Mouse (Mus musculus) MEL (cell line): ENCODE measurements around the gene Eef2. TPM values are rescaled to one million over a fixed set of nuclear protein-coding genes. Genes with fewer than 3 reads are reported as not detected.
A peak's percentile ranks its signal among the peaks of the same experiment; 100 is the strongest.

Experiments
- DNase-seq: peaks from one replicate; pipeline ENCODE4 v3.0.0; 2011; ENCODE audit warnings: low read depth, low spot score
- H3K27ac ChIP-seq: 2 replicates; pipeline ENCODE4 v1.5.1; 2012; ENCODE audit warnings: low read depth, mild to moderate bottlenecking, control low read depth, low read length, moderate library complexity; ENCODE audit not compliant: control insufficient read depth
- H3K27me3 ChIP-seq, 2 experiments: fragments of 150-350 bp in 1 of 2; sonication (generic) in 1 of 2; 2 replicates each; pipeline ENCODE4 v1.6.1; 2012; ENCODE audit warnings: low read length in 2 of 2, mild to moderate bottlenecking in 2 of 2, improper control_type of control experiment in 1 of 2, moderate library complexity in 1 of 2; ENCODE audit not compliant: insufficient read depth in 2 of 2, control insufficient read depth in 1 of 2
- H3K36me3 ChIP-seq, 2 experiments: 2 replicates each; pipeline ENCODE4 v1.6.1; 2012 to 2014; ENCODE audit warnings: low read length in 2 of 2, improper control_type of control experiment in 1 of 2, inconsistent platforms in 1 of 2, mild to moderate bottlenecking in 1 of 2; ENCODE audit not compliant: insufficient read depth in 2 of 2, control insufficient read depth in 1 of 2
- H3K4me1 ChIP-seq, 2 experiments: fragments of 150-350 bp in 1 of 2; sonication (generic) in 1 of 2; 2 replicates each; pipeline ENCODE4 v1.6.1; 2012; ENCODE audit warnings: low read length in 2 of 2, improper control_type of control experiment in 1 of 2, mild to moderate bottlenecking in 1 of 2; ENCODE audit not compliant: insufficient read depth in 2 of 2, control insufficient read depth in 1 of 2
- H3K4me3 ChIP-seq, 2 experiments: fragments of 150-350 bp in 1 of 2; sonication (generic) in 1 of 2; 2 replicates each; pipeline ENCODE4 v1.5.1; 2012; ENCODE audit warnings: low read depth in 2 of 2, low read length in 2 of 2, mild to moderate bottlenecking in 2 of 2, moderate library complexity in 2 of 2, control low read depth in 1 of 2, improper control_type of control experiment in 1 of 2; ENCODE audit not compliant: control insufficient read depth in 1 of 2, insufficient read depth in 1 of 2
- H3K79me2 ChIP-seq: 2 replicates; pipeline ENCODE4 v1.6.1; 2012; ENCODE audit warnings: mild to moderate bottlenecking, low read length, moderate library complexity; ENCODE audit not compliant: control insufficient read depth, poor library complexity, insufficient read depth
- H3K9ac ChIP-seq: 2 replicates; pipeline ENCODE4 v1.6.1; 2012; ENCODE audit warnings: low read depth, mild to moderate bottlenecking, control low read depth, low read length, moderate library complexity; ENCODE audit not compliant: control insufficient read depth, poor library complexity, severe bottlenecking
- H3K9me3 ChIP-seq: fragments of 150-350 bp; sonication (generic); replicated peaks from 2 replicates; pipeline ENCODE4 v1.6.1; 2012; ENCODE audit warnings: mild to moderate bottlenecking, low read length, improper control_type of control experiment, moderate library complexity; ENCODE audit not compliant: insufficient read depth
- BHLHE40 ChIP-seq: IDR thresholded peaks from 2 replicates; pipeline ENCODE4 v1.6.1; 2012; ENCODE audit warnings: low read depth, mild to moderate bottlenecking, inconsistent platforms, low read length, improper control_type of control experiment, borderline replicate concordance
- CHD1 ChIP-seq: IDR thresholded peaks from 2 replicates; pipeline ENCODE4 v1.6.1; 2012; ENCODE audit warnings: low read depth, mild to moderate bottlenecking, inconsistent platforms, low read length, improper control_type of control experiment
- CTCF ChIP-seq, 3 experiments: IDR thresholded peaks in 2 of 3; conservative IDR thresholded peaks in 1 of 3; 2 replicates each; pipeline ENCODE4 v1.5.1; 2011 to 2012; ENCODE audit warnings: low read length in 3 of 3, low read depth in 2 of 3, mild to moderate bottlenecking in 2 of 3, improper control_type of control experiment in 1 of 3, inconsistent platforms in 1 of 3, mixed read lengths in 1 of 3, moderate library complexity in 1 of 3; ENCODE audit not compliant: control insufficient read depth in 1 of 3, insufficient read depth in 1 of 3, poor library complexity in 1 of 3, severe bottlenecking in 1 of 3
- E2F4 ChIP-seq: IDR thresholded peaks from 2 replicates; pipeline ENCODE4 v1.6.1; 2011; ENCODE audit warnings: low read depth, low read length, improper control_type of control experiment, borderline replicate concordance
- ELF1 ChIP-seq: IDR thresholded peaks from 2 replicates; pipeline ENCODE4 v1.6.1; 2014; ENCODE audit warnings: low read depth, mild to moderate bottlenecking, inconsistent platforms, low read length, improper control_type of control experiment, moderate library complexity
- EP300 ChIP-seq, 2 experiments: IDR thresholded peaks; 2 replicates each; pipeline ENCODE4 v1.6.1; 2011; ENCODE audit warnings: improper control_type of control experiment in 2 of 2, low read length in 2 of 2, low read depth in 1 of 2, mild to moderate bottlenecking in 1 of 2
- ETS1 ChIP-seq: IDR thresholded peaks from 2 replicates; pipeline ENCODE4 v1.6.1; 2012; ENCODE audit warnings: low read depth, mild to moderate bottlenecking, inconsistent platforms, low read length, improper control_type of control experiment, moderate library complexity
- GATA1 ChIP-seq: IDR thresholded peaks from 2 replicates; pipeline ENCODE4 v1.6.1; 2011; ENCODE audit warnings: low read depth, low read length, improper control_type of control experiment
- JUND ChIP-seq: IDR thresholded peaks from 2 replicates; pipeline ENCODE4 v1.6.1; 2011; ENCODE audit warnings: low read depth, mild to moderate bottlenecking, improper control_type of control experiment, low read length
- MAFK ChIP-seq: IDR thresholded peaks from 2 replicates; pipeline ENCODE4 v1.6.1; 2011; ENCODE audit warnings: low read depth, mild to moderate bottlenecking, low read length, improper control_type of control experiment, borderline replicate concordance
- MAX ChIP-seq: IDR thresholded peaks from 2 replicates; pipeline ENCODE4 v1.6.1; 2011; ENCODE audit warnings: low read length, improper control_type of control experiment
- MEF2A ChIP-seq: IDR thresholded peaks from 2 replicates; pipeline ENCODE4 v1.6.1; 2014; ENCODE audit warnings: low read depth, mild to moderate bottlenecking, inconsistent platforms, low read length, improper control_type of control experiment; ENCODE audit not compliant: poor library complexity, insufficient replicate concordance, severe bottlenecking; ENCODE audit errors: extremely low read depth
- MXI1 ChIP-seq: IDR thresholded peaks from 2 replicates; pipeline ENCODE4 v1.6.1; 2011; ENCODE audit warnings: mild to moderate bottlenecking, low read depth, low read length, improper control_type of control experiment
- NRF1 ChIP-seq: IDR thresholded peaks from 2 replicates; pipeline ENCODE4 v1.6.1; 2014; ENCODE audit warnings: low read depth, mild to moderate bottlenecking, inconsistent platforms, low read length, improper control_type of control experiment, moderate library complexity; ENCODE audit not compliant: poor library complexity, insufficient read depth, severe bottlenecking
- POLR2A ChIP-seq, 2 experiments: IDR thresholded peaks; 2 replicates each; pipeline ENCODE4 v1.6.1; 2011 to 2012; ENCODE audit warnings: low read length in 2 of 2, mild to moderate bottlenecking in 2 of 2, control low read depth in 1 of 2, improper control_type of control experiment in 1 of 2, low read depth in 1 of 2, moderate library complexity in 1 of 2; ENCODE audit not compliant: control insufficient read depth in 1 of 2, insufficient read depth in 1 of 2, poor library complexity in 1 of 2
- POLR2AphosphoS5 ChIP-seq: IDR thresholded peaks from 2 replicates; pipeline ENCODE4 v1.6.1; 2012; ENCODE audit warnings: low read depth, borderline replicate concordance, mild to moderate bottlenecking, inconsistent platforms, low read length, moderate library complexity, mixed read lengths
- RCOR1 ChIP-seq: IDR thresholded peaks from 2 replicates; pipeline ENCODE4 v1.6.1; 2012; ENCODE audit warnings: low read depth, mild to moderate bottlenecking, inconsistent platforms, low read length, improper control_type of control experiment
- TBP ChIP-seq: IDR thresholded peaks from 2 replicates; pipeline ENCODE4 v1.8.0; 2011; ENCODE audit warnings: low read depth, low read length, improper control_type of control experiment
- USF1 ChIP-seq: IDR thresholded peaks from 2 replicates; pipeline ENCODE4 v1.6.1; 2014; ENCODE audit warnings: low read depth, mild to moderate bottlenecking, inconsistent platforms, low read length, improper control_type of control experiment, moderate library complexity
- USF2 ChIP-seq, 2 experiments: IDR thresholded peaks; 2 replicates each; pipeline ENCODE4 v1.6.1; 2011 to 2012; ENCODE audit warnings: improper control_type of control experiment in 2 of 2, low read length in 2 of 2, borderline replicate concordance in 1 of 2, inconsistent platforms in 1 of 2, low read depth in 1 of 2, mild to moderate bottlenecking in 1 of 2; ENCODE audit not compliant: insufficient read depth in 1 of 2
- ZKSCAN1 ChIP-seq: IDR thresholded peaks from 2 replicates; pipeline ENCODE4 v1.6.1; 2012; ENCODE audit warnings: low read depth, mild to moderate bottlenecking, inconsistent platforms, low read length, improper control_type of control experiment, moderate library complexity
- ZMIZ1 ChIP-seq: IDR thresholded peaks from 2 replicates; pipeline ENCODE4 v1.6.1; 2012; ENCODE audit warnings: low read depth, mild to moderate bottlenecking, inconsistent platforms, low read length, improper control_type of control experiment, moderate library complexity
- polyA plus RNA-seq, 2 experiments: library from polyadenylated mRNA; stranded (reverse) in 1 of 2; unstranded in 1 of 2; fragments of >175 nt in 1 of 2; fragments of >200 nt in 1 of 2; gene quantifications; 2 replicates each; pipeline versions ENCODE4 v1.2.1 to v1.2.4; 2012; ENCODE audit warnings: low replicate concordance in 2 of 2, low read depth in 1 of 2; ENCODE audit not compliant: insufficient read length in 2 of 2, insufficient read depth in 1 of 2, missing spikeins in 1 of 2
- total RNA-seq: library from RNA; depleted of rRNA; stranded (reverse); fragments of 300-350 nt; gene quantifications from 2 replicates; pipeline ENCODE4 v1.2.3, GENCODE M21; 2012

Eef2 gene
- total and polyA plus RNA-seq, 3 experiments, result 2,863 to 4,586 (median 3,442) TPM

- DNase-seq, result no peak
- Histone ChIP-seq H3K27ac (no peak overlapping the region), H3K9me3 (no peaks in the 10 kb centered on the region), H3K4me3 (peak overlapping the region; percentile 85 to 88), H3K9ac (peak overlapping the region; percentile 96), H3K36me3 (peaks cover 0 to 11% of the 10 kb centered on the region in 2 experiments; a peak in 3 of 4 replicates), H3K27me3 (no peaks in the 10 kb centered on the region), H3K79me2 (peaks cover 72% of the 10 kb centered on the region), H3K4me1 (peaks cover 2 to 13% of the 10 kb centered on the region in 2 experiments; a peak in 3 of 4 replicates)
- no peak for TF ChIP-seq MAX
- no peak for TF ChIP-seq E2F4
- no peak for TF ChIP-seq USF1
- no peak for TF ChIP-seq BHLHE40
- no peak for TF ChIP-seq MAFK
- TF ChIP-seq RCOR1, result no peak
- 0 out of 4 replicates have a peak, but pooled peaks of 1 of the 2 experiments have one; percentile 8 for TF ChIP-seq POLR2A (IDR thresholded peaks at IDR 0.05; ENCODE audit: control insufficient read depth in 1 of 2, insufficient read depth in 1 of 2, low read depth in 1 of 2, low read length in 2 of 2, poor library complexity in 1 of 2)
- TF ChIP-seq POLR2AphosphoS5, result no peak
- no peak for TF ChIP-seq CTCF (IDR thresholded peaks at IDR 0.05 in 2 of 3, conservative IDR thresholded peaks at IDR 0.05 in 1 of 3; ENCODE audit: control insufficient read depth in 1 of 3, insufficient read depth in 1 of 3, low read depth in 2 of 3, low read length in 3 of 3, poor library complexity in 1 of 3, severe bottlenecking in 1 of 3)
Measured at GRCm38 (mm10) chr10:81138821-81139528, 37.5 kb upstream of the Eef2 start.

GRCm38 (mm10) chr10:81139529-81139846 is 36.9 kb upstream of the Eef2 start:
- Histone ChIP-seq H3K79me2 (peaks cover 77% of the 10 kb centered on the region), H3K9me3 (no peaks in the 10 kb centered on the region), H3K27ac (no peak overlapping the region), H3K9ac (peak overlapping the region; percentile 96; the same call in 1 of the 2 replicates), H3K4me1 (peaks cover 2 to 11% of the 10 kb centered on the region in 2 experiments; a peak in 3 of 4 replicates), H3K36me3 (peaks cover 0 to 11% of the 10 kb centered on the region in 2 experiments; a peak in 3 of 4 replicates), H3K4me3 (no peak overlapping the region), H3K27me3 (no peaks in the 10 kb centered on the region)
- DNase-seq, result no peak
- TF ChIP-seq CHD1 (no peak), POLR2A (IDR thresholded peaks at IDR 0.05; ENCODE audit: control insufficient read depth in 1 of 2, insufficient read depth in 1 of 2, low read depth in 1 of 2, low read length in 2 of 2, poor library complexity in 1 of 2) (peak in 1 of 2 experiments; percentile 5; a peak in 1 of 4 replicates)

DNA sequence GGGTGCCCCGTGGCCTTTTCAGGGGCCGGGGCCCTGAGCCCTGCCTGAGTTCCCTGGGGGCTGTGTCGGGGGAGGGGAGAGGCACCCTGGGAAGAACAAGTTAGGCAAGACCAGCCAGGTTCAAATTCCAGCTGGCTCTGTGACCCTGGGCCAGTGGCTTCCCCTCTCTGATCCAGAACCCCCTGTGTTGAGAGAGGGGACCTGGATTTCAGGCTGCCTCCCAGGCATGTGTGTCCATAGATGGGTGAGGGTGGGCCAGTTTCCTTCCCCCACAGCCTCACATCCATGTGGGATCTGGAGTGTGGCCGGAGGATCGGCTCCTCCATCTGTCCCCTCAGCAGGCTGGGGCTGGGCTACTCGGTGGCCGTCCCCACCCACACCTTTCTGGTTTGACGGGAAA is 36.4 kb upstream of the Eef2 start:
- Histone ChIP-seq H3K36me3 (peaks cover 4 to 11% of the 10 kb centered on the region in 2 experiments), H3K79me2 (peaks cover 83% of the 10 kb centered on the region), H3K9me3 (no peaks in the 10 kb centered on the region), H3K4me1 (peaks cover 2 to 11% of the 10 kb centered on the region in 2 experiments; a peak in 3 of 4 replicates), H3K9ac (no peak overlapping the region), H3K27ac (no peak overlapping the region), H3K27me3 (no peaks in the 10 kb centered on the region), H3K4me3 (no peak overlapping the region)
- no peak for DNase-seq
- no peak for TF ChIP-seq ETS1
- no peak for TF ChIP-seq GATA1
- no peak for TF ChIP-seq USF1
- no peak for TF ChIP-seq MEF2A
- TF ChIP-seq CHD1, result no peak
- no peak for TF ChIP-seq ZMIZ1
- TF ChIP-seq EP300 (IDR thresholded peaks at IDR 0.05; ENCODE audit: low read depth in 1 of 2, low read length in 2 of 2), result no peak
- TF ChIP-seq ZKSCAN1, result no peak
- TF ChIP-seq E2F4, result no peak
- TF ChIP-seq NRF1, result no peak
- no peak for TF ChIP-seq RCOR1
- no peak for TF ChIP-seq JUND
- TF ChIP-seq MXI1, result no peak
- TF ChIP-seq MAX, result no peak
- TF ChIP-seq USF2 (IDR thresholded peaks at IDR 0.05; ENCODE audit: borderline replicate concordance in 1 of 2, insufficient read depth in 1 of 2, low read depth in 1 of 2, low read length in 2 of 2), result no peak
- TF ChIP-seq MAFK, result no peak
- TF ChIP-seq ELF1, result no peak
- no peak for TF ChIP-seq TBP
- TF ChIP-seq BHLHE40, result no peak
